Mouse (Mus musculus) duodenum, adult 2 months (tissue): ENCODE results near the gene Ifnlr1. TPM values are rescaled to one million over a fixed set of nuclear protein-coding genes. Genes with fewer than 3 reads are reported as not detected.

Source experiments
- polyA plus RNA-seq: library from polyadenylated mRNA; depleted of rRNA; stranded (reverse); fragments of >200 nt; gene quantifications from 2 replicates; pipeline ENCODE4 v1.2.3, GENCODE M21; 2012; ENCODE audit warnings: low replicate concordance; rRNA removed

Gene Ifnlr1
- 4.1 and 5.8 TPM in 2 replicates for polyA plus RNA-seq

GRCm38 (mm10) chr4:135685906-135686567 is at the start of gene Ifnlr1:
Ifnlr1 (plus strand) TSS chr4:135686287.

GRCm38 (mm10) chr4:135727817-135728216 is 41.7 kb downstream of the Ifnlr1 start, which contains the start of gene Il22ra1:
Il22ra1 (plus strand) TSS chr4:135728172.

Other genes starting within 250 kb of the Ifnlr1 start
- gene Stpg1, start 191.5 kb upstream of the Ifnlr1 start, polyA plus RNA-seq: not detected in 2 replicates
- 15.7 and 24.7 TPM in 2 replicates for gene Nipal3, start 191.2 kb upstream of the Ifnlr1 start, polyA plus RNA-seq
- 0.15 and 0.23 TPM in 2 replicates for gene Grhl3, start 112.7 kb upstream of the Ifnlr1 start, polyA plus RNA-seq
- gene Il22ra1, start 41.9 kb downstream of the Ifnlr1 start, polyA plus RNA-seq: 46.3 and 67.2 TPM in 2 replicates
- gene Myom3, start 73.4 kb downstream of the Ifnlr1 start, polyA plus RNA-seq: 0.37 and 0.43 TPM in 2 replicates
- 31.2 and 53.2 TPM in 2 replicates for gene Srsf10, start 169.5 kb downstream of the Ifnlr1 start, polyA plus RNA-seq
- gene Pnrc2, start 187.6 kb downstream of the Ifnlr1 start, polyA plus RNA-seq: 3.4 and 3.8 TPM in 2 replicates
- gene Cnr2, start 209.1 kb downstream of the Ifnlr1 start, polyA plus RNA-seq: 0.25 and 0.60 TPM in 2 replicates
- 68.8 and 70.6 TPM in 2 replicates for gene Fuca1, start 234.4 kb downstream of the Ifnlr1 start, polyA plus RNA-seq